26 mouse cellular contexts compared by ENCODE assay signal in the genomic region with DNA sequence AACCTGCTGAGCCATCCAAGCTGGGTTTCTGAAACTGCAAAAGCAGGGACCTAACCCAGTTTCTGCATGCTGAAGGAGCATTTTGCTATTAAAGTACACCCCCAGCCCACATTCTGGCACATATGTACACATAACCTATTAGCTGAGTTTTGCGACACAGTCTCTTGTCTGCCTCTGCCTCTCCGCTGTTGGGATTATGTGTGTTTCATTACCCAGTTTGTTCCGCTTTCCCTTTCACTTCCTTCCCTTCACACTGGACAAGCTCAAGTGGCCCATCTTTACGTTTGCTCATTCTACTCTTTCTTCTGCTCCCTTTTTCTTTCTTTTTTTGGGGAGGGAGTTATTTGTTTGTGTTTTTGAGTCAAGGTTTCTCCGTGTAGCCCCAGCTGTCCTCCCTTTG. TPM values are rescaled to one million over a fixed set of nuclear protein-coding genes. Genes with fewer than 3 reads are reported as not detected.
DNase-seq lines count a peak whose midpoint lies in the region; ATAC-seq and TF ChIP-seq lines count a peak whose summit lies in the region.
"Had no signal": no experiment of that assay in that cellular context is flagged by ENCODE, and none has a peak within 500 bp of the region (broad histone marks: within the 10 kb centered on the region; RNA-seq: fewer than 3 reads in every experiment).

No protein-coding gene starts in this region.

- no peak overlapping the region for H3K4me3 ChIP-seq in liver, embryonic 16.5 days (ENCODE audit: low read depth, low read length)
- H3K4me3 ChIP-seq in liver, embryonic 12.5 days = no peak overlapping the region
- H3K4me3 ChIP-seq in bone marrow macrophage, adult 2 months (ENCODE audit: insufficient read depth, low read length) = peak overlapping the region; percentile 43
- H3K4me3 ChIP-seq in forebrain, embryonic 14.5 days (ENCODE audit: low read depth, low read length) = no peak overlapping the region
- H3K4me3 ChIP-seq: embryonic facial prominence, embryonic 13.5 days; forebrain, embryonic 12.5 days; heart, embryonic 10.5 days; hindbrain, embryonic 13.5 days had no signal

- H3K27ac ChIP-seq in liver, embryonic 16.5 days (ENCODE audit: low read length) = peak overlapping the region; percentile 45
- no peak overlapping the region for H3K27ac ChIP-seq in liver, embryonic 12.5 days
- H3K27ac ChIP-seq in bone marrow macrophage, adult 2 months (ENCODE audit: insufficient read depth, low read depth, low read length) = peak overlapping the region; percentile 85
- H3K27ac ChIP-seq in forebrain, embryonic 14.5 days (ENCODE audit: low read depth, low read length) = no peak overlapping the region
- H3K27ac ChIP-seq: embryonic facial prominence, embryonic 13.5 days; forebrain, embryonic 12.5 days; heart, embryonic 10.5 days; hindbrain, embryonic 13.5 days; hindbrain, postnatal 0 days had no signal

- H3K9ac ChIP-seq in liver, embryonic 16.5 days (ENCODE audit: low read depth, low read length) = no peak overlapping the region
- H3K9ac ChIP-seq in liver, embryonic 12.5 days = no peak overlapping the region
- H3K9ac ChIP-seq in forebrain, embryonic 14.5 days (ENCODE audit: low read length) = no peak overlapping the region
- H3K9ac ChIP-seq: embryonic facial prominence, embryonic 13.5 days; forebrain, embryonic 12.5 days; forebrain, postnatal 0 days; hindbrain, embryonic 13.5 days had no signal

- DNase-seq in A20 (ENCODE audit: low read depth, low spot score) = peak; percentile 85
- no peak for DNase-seq in forebrain, embryonic 14.5 days (ENCODE audit: low spot score)
- DNase-seq in T-cell, adult 2 months (ENCODE audit: low spot score) = no peak
- DNase-seq in spleen, adult 18-20 months = no peak
- DNase-seq: adrenal gland, adult 8-10 months; adrenal gland, postnatal 36 days; cerebellum, adult 18-20 months; cerebellum, adult 9-11 months; cerebellum, postnatal 36 days; forebrain, postnatal 0 days; gastrocnemius, postnatal 14 days; heart, postnatal 10 days; heart, postnatal 4 days had no signal

- H3K36me3 ChIP-seq in liver, embryonic 16.5 days (ENCODE audit: control insufficient read depth, insufficient read depth) = peaks cover 3% of the 10 kb centered on the region
- H3K36me3 ChIP-seq in liver, embryonic 12.5 days = peaks cover 57% of the 10 kb centered on the region
- H3K36me3 ChIP-seq in forebrain, embryonic 14.5 days (ENCODE audit: control insufficient read depth, insufficient read depth, low read length) = peaks cover 46% of the 10 kb centered on the region

- H3K9me3 ChIP-seq in liver, embryonic 16.5 days (replicated peaks; ENCODE audit: control insufficient read depth, low read length) = no peaks in the 10 kb centered on the region
- no peaks in the 10 kb centered on the region for H3K9me3 ChIP-seq in liver, embryonic 12.5 days (replicated peaks)
- no peaks in the 10 kb centered on the region for H3K9me3 ChIP-seq in forebrain, embryonic 14.5 days (replicated peaks; ENCODE audit: control insufficient read depth, low read length)
- H3K9me3 ChIP-seq: embryonic facial prominence, embryonic 13.5 days; forebrain, embryonic 12.5 days; heart, embryonic 10.5 days; hindbrain, embryonic 13.5 days had no signal

- TF ChIP-seq CTCF in bone marrow macrophage, adult 2 months (IDR thresholded peaks at IDR 0.05; ENCODE audit: low read depth, low read length) = no peak

- H3K4me1 ChIP-seq in liver, embryonic 16.5 days (ENCODE audit: control insufficient read depth, low read depth, low read length) = peaks cover 17% of the 10 kb centered on the region
- H3K4me1 ChIP-seq in liver, embryonic 12.5 days = peaks cover 31% of the 10 kb centered on the region
- H3K4me1 ChIP-seq in bone marrow macrophage, adult 2 months (ENCODE audit: control insufficient read depth, insufficient read depth, low read length) = peaks cover 25% of the 10 kb centered on the region
- H3K4me1 ChIP-seq in forebrain, embryonic 14.5 days (ENCODE audit: control insufficient read depth, insufficient read depth, low read length) = peaks cover 7% of the 10 kb centered on the region

- no peak for ATAC-seq in liver, embryonic 16.5 days (ENCODE audit: low read depth)
- no peak for ATAC-seq in liver, embryonic 12.5 days
- ATAC-seq in megakaryocyte, adult 5-6 weeks (ENCODE audit: poor library complexity, severe bottlenecking) = peak; percentile 57
- no peak for ATAC-seq in forebrain, embryonic 14.5 days
- ATAC-seq: forebrain, postnatal 0 days; hindbrain, postnatal 0 days had no signal

- WGBS in liver, embryonic 16.5 days (ENCODE audit: insufficient replicate concordance) = 74% methylated on average over 5 of the region's 5 CpGs
- 87% methylated on average over 5 of the region's 5 CpGs for WGBS in liver, embryonic 12.5 days (ENCODE audit: insufficient replicate concordance)
- WGBS in forebrain, embryonic 14.5 days = 92% methylated on average over 5 of the region's 5 CpGs

- H3K27me3 ChIP-seq in liver, embryonic 16.5 days (ENCODE audit: control insufficient read depth, insufficient read depth, low read depth, low read length) = no peaks in the 10 kb centered on the region
- H3K27me3 ChIP-seq in liver, embryonic 12.5 days (replicated peaks) = no peaks in the 10 kb centered on the region
- no peaks in the 10 kb centered on the region for H3K27me3 ChIP-seq in forebrain, embryonic 14.5 days (replicated peaks; ENCODE audit: control insufficient read depth, insufficient read depth, low read length)
- H3K27me3 ChIP-seq: embryonic facial prominence, embryonic 13.5 days; forebrain, embryonic 12.5 days; hindbrain, embryonic 13.5 days had no signal

- H3K4me2 ChIP-seq in liver, embryonic 16.5 days (ENCODE audit: low read depth, low read length) = no peak overlapping the region
- H3K4me2 ChIP-seq in liver, embryonic 12.5 days = no peak overlapping the region
- H3K4me2 ChIP-seq in forebrain, embryonic 14.5 days (ENCODE audit: low read length) = no peak overlapping the region
- H3K4me2 ChIP-seq: embryonic facial prominence, embryonic 13.5 days; forebrain, embryonic 12.5 days; hindbrain, embryonic 13.5 days had no signal

- TF ChIP-seq POLR2A in bone marrow macrophage, adult 2 months (IDR thresholded peaks at IDR 0.05; ENCODE audit: borderline replicate concordance, low read depth, low read length) = no peak

RNA-seq across cellular contexts. Expression of gene Vps51, which starts 3.1 kb away (rescaled TPM):
- polyA plus RNA-seq in liver, embryonic 16.5 days (2015; fragmentation: Nextera tagmentation; extraction: Ambion mirVana) = 27.8 and 28.9 TPM in 2 replicates
- polyA plus RNA-seq in liver, embryonic 12.5 days (2016; fragmentation: Nextera tagmentation; extraction: Ambion mirVana) = 35.8 and 39.9 TPM in 2 replicates
- polyA plus RNA-seq in bone marrow macrophage, adult 2 months (2012; ENCODE audit: insufficient read depth, insufficient read length, missing spikeins) = 83.7 and 99.9 TPM in 2 replicates
- 49.2 and 58.3 TPM in 2 replicates for total RNA-seq in megakaryocyte, adult 5-6 weeks (2015)
- 72.9 and 78.7 TPM in 2 replicates for total RNA-seq in megakaryocyte, adult 5-6 weeks (2017)
- polyA plus RNA-seq in forebrain, embryonic 14.5 days (2014; fragmentation: Nextera tagmentation; extraction: Ambion mirVana) = 59.5 and 73.9 TPM in 2 replicates

RNA-seq across cellular contexts. Expression of gene Tm7sf2, which starts 5.7 kb away (rescaled TPM):
- 48.0 and 53.7 TPM in 2 replicates for polyA plus RNA-seq in liver, embryonic 16.5 days (2015; fragmentation: Nextera tagmentation; extraction: Ambion mirVana)
- 30.0 and 31.4 TPM in 2 replicates for polyA plus RNA-seq in liver, embryonic 12.5 days (2016; fragmentation: Nextera tagmentation; extraction: Ambion mirVana)
- 8.1 and 13.7 TPM in 2 replicates for polyA plus RNA-seq in bone marrow macrophage, adult 2 months (2012; ENCODE audit: insufficient read depth, insufficient read length, missing spikeins)
- total RNA-seq in megakaryocyte, adult 5-6 weeks (2015) = 4.7 and 8.6 TPM in 2 replicates
- total RNA-seq in megakaryocyte, adult 5-6 weeks (2017) = 4.5 and 4.7 TPM in 2 replicates
- 32.6 and 35.6 TPM in 2 replicates for polyA plus RNA-seq in forebrain, embryonic 14.5 days (2014; fragmentation: Nextera tagmentation; extraction: Ambion mirVana)

RNA-seq across cellular contexts. Expression of gene Tmem262, which starts 5.9 kb away (rescaled TPM):
- not detected in 2 replicates for polyA plus RNA-seq in liver, embryonic 16.5 days (2015; fragmentation: Nextera tagmentation; extraction: Ambion mirVana)
- polyA plus RNA-seq in liver, embryonic 12.5 days (2016; fragmentation: Nextera tagmentation; extraction: Ambion mirVana) = not detected in 2 replicates
- polyA plus RNA-seq in bone marrow macrophage, adult 2 months (2012; ENCODE audit: insufficient read depth, insufficient read length, missing spikeins) = not detected in 2 replicates
- not detected in 2 replicates for total RNA-seq in megakaryocyte, adult 5-6 weeks (2015)
- not detected in 2 replicates for total RNA-seq in megakaryocyte, adult 5-6 weeks (2017)
- not detected in 2 replicates for polyA plus RNA-seq in forebrain, embryonic 14.5 days (2014; fragmentation: Nextera tagmentation; extraction: Ambion mirVana)
- total RNA-seq: adrenal gland, postnatal 36 days; ES-E14; forebrain, postnatal 0 days; gastrocnemius, adult 18-20 months; gastrocnemius, postnatal 14 days; heart, postnatal 10 days; heart, postnatal 4 days; hindbrain, postnatal 0 days had no signal
- polyA plus RNA-seq: embryonic facial prominence, embryonic 13.5 days; forebrain, embryonic 12.5 days; forebrain, postnatal 0 days; gonadal fat pad, adult 2 months; heart, embryonic 10.5 days; heart, embryonic 14.5 days; hindbrain, embryonic 13.5 days; hindbrain, postnatal 0 days had no signal

RNA-seq across cellular contexts. Expression of gene Gm28374, which starts 8.2 kb away (rescaled TPM):
- polyA plus RNA-seq in liver, embryonic 16.5 days (2015; fragmentation: Nextera tagmentation; extraction: Ambion mirVana) = 0.38 and 0.41 TPM in 2 replicates
- polyA plus RNA-seq in liver, embryonic 12.5 days (2016; fragmentation: Nextera tagmentation; extraction: Ambion mirVana) = 0.37 and 1.4 TPM in 2 replicates
- 2.0 TPM in 1 of 2 replicates, not detected in the other for polyA plus RNA-seq in bone marrow macrophage, adult 2 months (2012; ENCODE audit: insufficient read depth, insufficient read length, missing spikeins)
- not detected in 2 replicates for total RNA-seq in megakaryocyte, adult 5-6 weeks (2015)
- 0.33 and 0.51 TPM in 2 replicates for total RNA-seq in megakaryocyte, adult 5-6 weeks (2017)
- polyA plus RNA-seq in forebrain, embryonic 14.5 days (2014; fragmentation: Nextera tagmentation; extraction: Ambion mirVana) = 1.1 and 1.4 TPM in 2 replicates
- total RNA-seq: adrenal gland, adult 8-10 months; forebrain, postnatal 0 days; gastrocnemius, adult 18-20 months; gastrocnemius, postnatal 14 days; heart, postnatal 10 days had no signal

RNA-seq across cellular contexts. Expression of gene Zfpl1, which starts 10.9 kb away (rescaled TPM):
- polyA plus RNA-seq in liver, embryonic 16.5 days (2015; fragmentation: Nextera tagmentation; extraction: Ambion mirVana) = 19.2 and 21.8 TPM in 2 replicates
- polyA plus RNA-seq in liver, embryonic 12.5 days (2016; fragmentation: Nextera tagmentation; extraction: Ambion mirVana) = 26.6 and 28.5 TPM in 2 replicates
- 38.9 and 40.5 TPM in 2 replicates for polyA plus RNA-seq in bone marrow macrophage, adult 2 months (2012; ENCODE audit: insufficient read depth, insufficient read length, missing spikeins)
- 15.3 and 15.8 TPM in 2 replicates for total RNA-seq in megakaryocyte, adult 5-6 weeks (2015)
- total RNA-seq in megakaryocyte, adult 5-6 weeks (2017) = 29.2 and 33.7 TPM in 2 replicates
- polyA plus RNA-seq in forebrain, embryonic 14.5 days (2014; fragmentation: Nextera tagmentation; extraction: Ambion mirVana) = 81.1 and 87.2 TPM in 2 replicates

Comparison
In these comparisons a context has a peak if more than half of its experiments do, and no peak if none do; other contexts are left out.
1. H3K27ac ChIP-seq: peak in liver, embryonic 16.5 days (single experiment) and bone marrow macrophage, adult 2 months (single experiment); none in liver, embryonic 12.5 days (single experiment) and forebrain, embryonic 14.5 days (single experiment).